Mouse (Mus musculus) heart, embryonic 11.5 days (tissue): ENCODE measurements around the gene Pdzrn3. TPM values are rescaled to one million over a fixed set of nuclear protein-coding genes. Genes with fewer than 3 reads are reported as not detected.

Experiments used
- ATAC-seq: fragments of 200-750 bp; cut with Nextera tagmentation; replicated peaks from 2 replicates; pipeline ENCODE4 v1.8.0; 2017; ENCODE audit warnings: moderate library complexity; ENCODE audit not compliant: insufficient number of reproducible peaks, low FRiP score, low TSS enrichment
- H3K27ac ChIP-seq: fragments of 300-500 bp; sonication (generic); 2 replicates; pipeline ENCODE4 v1.5.1; 2014; ENCODE audit warnings: mild to moderate bottlenecking, low read depth, low read length
- H3K27me3 ChIP-seq: fragments of 300-500 bp; sonication (generic); 2 replicates; pipeline ENCODE4 v1.6.1; 2014; ENCODE audit warnings: mild to moderate bottlenecking, low read length, mixed read lengths; ENCODE audit not compliant: control insufficient read depth, insufficient read depth
- H3K36me3 ChIP-seq: fragments of 300-500 bp; sonication (generic); 2 replicates; pipeline ENCODE4 v1.6.1; 2014; ENCODE audit warnings: mild to moderate bottlenecking, low read length, moderate library complexity, mixed read lengths; ENCODE audit not compliant: control insufficient read depth, insufficient read depth
- H3K4me1 ChIP-seq: fragments of 300-500 bp; sonication (generic); 2 replicates; pipeline ENCODE4 v1.6.1; 2014; ENCODE audit warnings: low read length; ENCODE audit not compliant: control insufficient read depth, insufficient read depth
- H3K4me2 ChIP-seq: fragments of 300-500 bp; sonication (generic); 2 replicates; pipeline ENCODE4 v1.6.1; 2014; ENCODE audit warnings: mild to moderate bottlenecking, moderate library complexity
- H3K4me3 ChIP-seq: fragments of 300-500 bp; sonication (generic); 2 replicates; pipeline ENCODE4 v1.5.1; 2014; ENCODE audit warnings: low read depth, low read length
- H3K9ac ChIP-seq: fragments of 300-500 bp; sonication (generic); 2 replicates; pipeline ENCODE4 v1.6.1; 2014; ENCODE audit warnings: mild to moderate bottlenecking, low read depth, low read length, moderate library complexity
- H3K9me3 ChIP-seq: fragments of 300-500 bp; sonication (generic); replicated peaks from 2 replicates; pipeline ENCODE4 v1.6.1; 2016; ENCODE audit warnings: low read length; ENCODE audit not compliant: control insufficient read depth
- WGBS: fragments of 180-500 bp; shearing (Covaris S2); extraction: QIAGEN DNeasy Blood & Tissue Kit; methylation state at CpG from one replicate; pipeline ENCODE4 v1.1.7; 2014; ENCODE audit not compliant: insufficient replicate concordance; 5-methylcytosine and 5-hydroxymethylcytosine counted together
- polyA plus RNA-seq: library from polyadenylated mRNA; unstranded; fragments of >200 nt; fragmentation: Nextera tagmentation; extraction: Ambion mirVana; gene quantifications from 2 replicates; pipeline ENCODE4 v1.2.1, GENCODE M21; 2014

Gene Pdzrn3
- polyA plus RNA-seq, 1 experiment from 2014 or later = 10.5 TPM

GRCm38 (mm10) chr6:101275806-101276205, 101.9 kb downstream of the Pdzrn3 start:
- Histone ChIP-seq H3K4me3 (no peak overlapping the region), H3K27ac (no peak overlapping the region), H3K9ac (no peak overlapping the region), H3K9me3 (no peaks in the 10 kb centered on the region), H3K27me3 (no peaks in the 10 kb centered on the region), H3K4me2 (no peak overlapping the region), H3K4me1 (peaks cover 22% of the 10 kb centered on the region), H3K36me3 (0 out of 2 replicates have a peak, but pooled peaks cover 3% of the 10 kb centered on the region)
- 75% methylated on average over 3 of the region's 3 CpGs for WGBS
- ATAC-seq = no peak

- no peaks in the 10 kb centered on the region for H3K9me3 ChIP-seq
- H3K36me3 ChIP-seq = 0 out of 2 replicates have a peak, but pooled peaks cover 3% of the 10 kb centered on the region
- H3K27ac ChIP-seq = no peak overlapping the region
- H3K27me3 ChIP-seq = no peaks in the 10 kb centered on the region
- H3K4me1 ChIP-seq = peaks cover 28% of the 10 kb centered on the region
- WGBS = 52% methylated on average over 2 of the region's 2 CpGs
- H3K4me3 ChIP-seq = no peak overlapping the region
- H3K9ac ChIP-seq = no peak overlapping the region
- ATAC-seq = no peak
- no peak overlapping the region for H3K4me2 ChIP-seq
Observed at GRCm38 (mm10) chr6:101274846-101275245, 102.9 kb downstream of the Pdzrn3 start.

- Histone ChIP-seq H3K9me3 (no peaks in the 10 kb centered on the region), H3K36me3 (0 out of 2 replicates have a peak, but pooled peaks cover 2% of the 10 kb centered on the region), H3K4me1 (peaks cover 53% of the 10 kb centered on the region), H3K4me3 (no peak overlapping the region; the same call in 1 of the 2 replicates), H3K27ac (peak overlapping the region; percentile 79), H3K27me3 (no peaks in the 10 kb centered on the region), H3K9ac (no peak overlapping the region), H3K4me2 (peak overlapping the region; percentile 50)
- no peak for ATAC-seq
- WGBS = 22% methylated on average over 4 of the region's 4 CpGs
Observed at GRCm38 (mm10) chr6:101272256-101272655, 105.4 kb downstream of the Pdzrn3 start.

- H3K4me1 ChIP-seq = peaks cover 60% of the 10 kb centered on the region
- no peaks in the 10 kb centered on the region for H3K36me3 ChIP-seq
- peak overlapping the region; percentile 50 for H3K4me2 ChIP-seq
- H3K4me3 ChIP-seq = no peak overlapping the region; the same call in 1 of the 2 replicates
- no peak overlapping the region; the same call in 1 of the 2 replicates for H3K9ac ChIP-seq
- ATAC-seq = peak; percentile 60; the same call in 1 of the 2 replicates
- H3K27ac ChIP-seq = peak overlapping the region; percentile 79
- WGBS = 15% methylated on average over 15 of the region's 15 CpGs
- no peaks in the 10 kb centered on the region for H3K27me3 ChIP-seq
- no peaks in the 10 kb centered on the region for H3K9me3 ChIP-seq
Observed at GRCm38 (mm10) chr6:101271378-101272135, 106.1 kb downstream of the Pdzrn3 start.

- H3K4me2 ChIP-seq = no peak overlapping the region
Observed at GRCm38 (mm10) chr6:101270095-101270826, 107.4 kb downstream of the Pdzrn3 start.

GRCm38 (mm10) chr6:101269335-101270094, 108.2 kb downstream of the Pdzrn3 start:
- Histone ChIP-seq H3K9ac (no peak overlapping the region), H3K27ac (no peak overlapping the region), H3K27me3 (no peaks in the 10 kb centered on the region), H3K4me1 (peaks cover 58% of the 10 kb centered on the region), H3K9me3 (no peaks in the 10 kb centered on the region), H3K36me3 (no peaks in the 10 kb centered on the region), H3K4me2 (no peak overlapping the region), H3K4me3 (no peak overlapping the region)
- no peak for ATAC-seq
- 56% methylated on average over 10 of the region's 10 CpGs for WGBS

More at GRCm38 (mm10) chr6:101270095-101270826, 107.4 kb downstream of the Pdzrn3 start:
- Histone ChIP-seq H3K4me3 (no peak overlapping the region), H3K9ac (no peak overlapping the region), H3K4me1 (peaks cover 58% of the 10 kb centered on the region), H3K36me3 (no peaks in the 10 kb centered on the region), H3K27ac (0 out of 2 replicates have a peak overlapping the region, but pooled peaks have one; percentile 25), H3K27me3 (no peaks in the 10 kb centered on the region), H3K9me3 (no peaks in the 10 kb centered on the region)
- no peak for ATAC-seq
- WGBS = 51% methylated on average over 7 of the region's 7 CpGs

- Histone ChIP-seq H3K9ac (no peak overlapping the region), H3K9me3 (no peaks in the 10 kb centered on the region), H3K4me2 (no peak overlapping the region), H3K4me3 (no peak overlapping the region), H3K36me3 (no peaks in the 10 kb centered on the region), H3K27me3 (no peaks in the 10 kb centered on the region), H3K4me1 (peaks cover 58% of the 10 kb centered on the region), H3K27ac (peak overlapping the region; percentile 50; the same call in 1 of the 2 replicates)
- WGBS = 13% methylated on average over 1 of the region's 1 CpGs
- ATAC-seq = no peak
Observed at GRCm38 (mm10) chr6:101268266-101268665, 109.4 kb downstream of the Pdzrn3 start.

- Histone ChIP-seq H3K9me3 (no peaks in the 10 kb centered on the region), H3K27ac (no peak overlapping the region), H3K4me3 (no peak overlapping the region), H3K27me3 (no peaks in the 10 kb centered on the region), H3K36me3 (no peaks in the 10 kb centered on the region), H3K4me2 (no peak overlapping the region), H3K4me1 (peaks cover 52% of the 10 kb centered on the region), H3K9ac (no peak overlapping the region)
- ATAC-seq = 0 out of 2 replicates have a peak, but pooled peaks have one; percentile 20
- 22% methylated on average over 1 of the region's 1 CpGs for WGBS
Observed at GRCm38 (mm10) chr6:101266787-101267186, 110.9 kb downstream of the Pdzrn3 start.
